Mouse (Mus musculus) cortical plate, adult 2 months (tissue): ENCODE data around the gene Gnpnat1.

Experiments
- CTCF ChIP-seq: fragments of 200-500 bp; IDR thresholded peaks from 2 replicates; pipeline ENCODE4 v1.5.1; 2011; ENCODE audit warnings: mild to moderate bottlenecking, control low read depth, low read length; ENCODE audit not compliant: insufficient read depth; ENCODE audit errors: extremely low read depth
- POLR2A ChIP-seq: fragments of 200-500 bp; IDR thresholded peaks from 2 replicates; pipeline ENCODE4 v1.6.1; 2011; ENCODE audit warnings: mild to moderate bottlenecking, low read length, control low read depth; ENCODE audit not compliant: insufficient read depth; ENCODE audit errors: extremely low read depth

DNA sequence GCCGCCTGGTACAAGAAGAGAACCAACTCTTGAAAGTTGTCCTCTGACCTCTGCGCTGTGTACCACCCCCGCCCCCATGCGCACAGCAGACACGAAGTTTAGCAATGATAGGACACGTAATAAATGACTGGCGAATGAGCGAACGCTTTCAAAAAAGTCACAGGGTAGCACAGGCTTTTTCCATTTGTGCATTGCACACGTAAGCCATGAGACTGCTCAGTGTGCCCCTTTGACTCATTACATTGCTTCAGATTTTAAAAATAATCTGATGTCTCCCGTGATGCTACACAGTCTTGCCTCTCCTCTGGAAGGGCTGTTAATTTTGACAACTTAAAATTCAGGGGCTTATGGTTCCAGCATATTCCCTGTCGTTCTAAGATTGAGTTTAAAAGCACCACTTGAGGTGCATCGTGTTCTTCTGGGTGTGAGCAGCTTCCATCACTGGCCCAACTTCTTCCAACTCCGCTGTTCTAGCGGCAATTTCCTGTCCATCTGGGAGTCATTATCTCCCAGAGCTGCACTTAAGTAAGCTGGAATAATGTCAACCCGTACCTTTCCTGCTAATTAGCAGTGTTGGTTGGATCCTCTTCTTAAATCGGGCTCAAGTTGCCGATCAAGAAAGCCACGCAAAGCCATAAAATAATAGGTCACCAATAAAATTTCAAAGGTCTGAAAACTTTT lies 33.7 kb upstream of the Gnpnat1 start:
- no peak for TF ChIP-seq POLR2A
- no peak for TF ChIP-seq CTCF
